Mouse (Mus musculus) urinary bladder, postnatal 36 days (tissue): ENCODE results near the gene Mtmr1.

ENCODE experiments used
- DNase-seq, 2 experiments: peaks; one replicate each; pipeline ENCODE4 v3.0.0; 2022; ENCODE audit warnings: low spot score in 2 of 2, mixed read lengths in 1 of 2

The Mtmr1 gene

DNA sequence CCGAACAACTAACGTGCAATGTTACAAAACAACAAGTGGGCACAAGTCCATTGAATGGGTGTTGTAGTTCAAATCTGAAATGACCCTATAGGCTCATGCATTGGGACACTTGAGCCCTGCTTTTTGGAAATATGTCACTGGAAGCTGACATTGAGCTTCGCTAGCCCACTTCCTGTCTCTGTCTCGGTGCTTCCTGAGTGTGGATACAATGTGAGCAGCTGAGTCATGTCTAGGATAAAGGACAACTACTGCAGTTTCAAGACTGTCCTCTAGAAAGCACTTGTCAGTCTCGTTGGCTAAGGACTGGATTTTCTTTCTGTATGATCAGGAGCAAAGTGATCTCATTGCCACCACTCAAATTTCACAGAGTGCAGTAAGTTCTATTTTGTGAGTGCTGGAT, 78.4 kb downstream of the Mtmr1 start:
- no peak for DNase-seq

DNA sequence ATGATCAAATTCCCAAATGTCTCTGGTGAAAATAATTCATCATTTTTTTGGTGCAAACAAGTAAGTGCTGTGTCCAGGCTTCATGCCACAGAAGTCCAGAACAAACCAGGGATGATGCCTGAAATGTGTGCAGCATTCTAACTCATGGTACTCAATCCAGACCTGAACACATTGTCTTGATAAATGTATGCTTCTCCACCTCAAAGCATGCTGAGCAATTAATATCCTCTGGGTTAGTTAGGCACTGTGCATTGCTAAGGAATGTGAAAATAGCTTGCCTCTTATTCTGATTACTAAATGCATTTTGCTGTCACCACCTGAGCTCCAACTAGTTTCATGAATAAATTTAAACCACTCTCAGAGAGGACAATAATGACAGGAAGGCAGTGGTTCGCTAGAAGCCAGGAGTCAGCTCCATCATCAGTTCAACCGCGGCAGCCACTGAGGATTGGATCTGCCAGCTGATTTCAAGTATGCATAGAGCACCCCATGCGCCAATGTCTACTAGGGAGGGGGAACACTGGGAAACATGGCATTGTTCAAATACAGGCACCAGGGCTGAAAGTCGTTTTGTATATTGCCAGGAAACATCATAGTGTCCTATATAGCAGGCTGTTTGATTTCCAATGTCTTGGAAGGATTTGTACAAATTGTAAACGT, 91.6 kb downstream of the Mtmr1 start:
- no peak for DNase-seq

DNA sequence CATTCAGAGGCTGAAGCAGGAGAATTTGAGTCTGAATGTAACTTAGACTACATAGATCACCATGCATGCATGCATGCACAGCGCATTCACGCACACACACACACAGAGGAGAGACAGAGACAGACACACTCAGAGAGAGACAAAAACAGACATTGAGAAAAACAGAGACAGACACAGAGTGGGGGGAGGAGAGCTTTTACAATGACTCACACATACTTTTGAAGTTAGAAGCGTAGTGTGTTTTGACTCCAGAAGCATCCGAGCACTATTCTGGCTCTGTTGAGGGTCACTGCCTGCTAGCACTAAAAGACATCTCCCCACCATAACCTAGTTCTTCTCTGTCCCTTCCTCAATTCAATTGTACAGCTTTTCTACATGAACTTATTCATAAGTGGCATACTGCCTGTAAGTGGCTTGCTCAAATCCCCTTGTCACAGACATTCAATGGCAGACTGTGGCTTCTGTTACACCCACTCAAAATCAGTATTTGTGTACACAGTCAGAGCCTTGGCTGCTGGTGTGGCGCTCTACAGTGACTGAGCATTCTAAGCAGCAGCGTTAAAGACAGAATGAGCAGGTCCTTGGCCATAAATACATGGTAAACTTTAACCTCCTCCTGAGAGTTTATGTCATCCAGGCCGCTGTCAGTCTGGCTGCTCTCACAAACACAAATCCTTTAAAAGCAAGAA, 99.7 kb downstream of the Mtmr1 start:
- no peak for DNase-seq

DNA sequence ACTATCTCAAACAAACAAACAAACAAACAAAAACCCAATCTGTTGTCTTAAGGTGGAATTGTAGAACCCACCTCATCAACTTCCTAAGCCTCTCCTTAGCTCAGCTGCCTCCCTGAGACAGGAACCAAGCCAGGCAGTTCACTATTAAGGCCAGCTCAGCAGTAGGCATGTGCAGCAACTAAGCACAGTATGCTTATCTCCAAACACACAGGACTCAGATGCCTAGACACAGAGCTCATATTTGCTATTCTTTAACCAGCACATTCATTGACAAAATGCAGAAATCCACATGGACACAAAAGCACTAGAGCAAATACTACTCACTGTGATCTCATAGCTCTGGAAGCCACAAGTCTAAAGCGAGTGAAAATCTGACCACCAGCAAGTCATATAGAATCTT, 100.9 kb downstream of the Mtmr1 start:
- no peak for DNase-seq

- DNase-seq = no peak
These were observed 102.9 kb downstream of the Mtmr1 start for GRCm38 (mm10) chrX:71467491-71467890.
